Mouse (Mus musculus): ENCODE data around the gene Ankrd17.

GRCm38 (mm10) chr5:90257023-90257422, 109.4 kb downstream of the Ankrd17 start:
- TF ChIP-seq CTCF (IDR thresholded peaks at IDR 0.05; ENCODE audit: borderline replicate concordance, extremely low read depth, insufficient read depth, insufficient read length) (no peak), POLR2A (IDR thresholded peaks at IDR 0.05; ENCODE audit: borderline replicate concordance, extremely low read depth, insufficient read depth, insufficient read length, poor library complexity, severe bottlenecking) (no peak)

Data from brain, embryonic 14.5 days (tissue).